Mouse (Mus musculus): ENCODE measurements around the gene Fmo6. TPM values are rescaled to one million over a fixed set of nuclear protein-coding genes. Genes with fewer than 3 reads are reported as not detected.

Gene Fmo6
- polyA plus RNA-seq, 1 experiment, result not detected

- Histone ChIP-seq H3K4me1 (ENCODE audit: control insufficient read depth) (peaks cover 5% of the 10 kb centered on the region), H3K9me3 (ENCODE audit: control insufficient read depth, low read length) (no peaks in the 10 kb centered on the region), H3K4me3 (replicated peaks) (no peak overlapping the region), H3K36me3 (ENCODE audit: control insufficient read depth) (no peaks in the 10 kb centered on the region), H3K27me3 (ENCODE audit: control insufficient read depth) (no peaks in the 10 kb centered on the region)
- TF ChIP-seq GATA1 (IDR thresholded peaks at IDR 0.05; ENCODE audit: low read length) (no peak), TAL1 (IDR thresholded peaks at IDR 0.05; ENCODE audit: low read length) (no peak)
Measured at GRCm38 (mm10) chr1:162870978-162871377, 66.3 kb downstream of the Fmo6 start.

- peaks cover 5% of the 10 kb centered on the region for H3K4me1 ChIP-seq (ENCODE audit: control insufficient read depth)
- no peaks in the 10 kb centered on the region for H3K27me3 ChIP-seq (ENCODE audit: control insufficient read depth)
- H3K4me3 ChIP-seq (replicated peaks), result no peak overlapping the region
- H3K36me3 ChIP-seq (ENCODE audit: control insufficient read depth), result no peaks in the 10 kb centered on the region
- no peak for TF ChIP-seq GATA1 (IDR thresholded peaks at IDR 0.05; ENCODE audit: low read length)
- no peaks in the 10 kb centered on the region for H3K9me3 ChIP-seq (ENCODE audit: control insufficient read depth, low read length)
Measured at GRCm38 (mm10) chr1:162867396-162867795, 69.9 kb downstream of the Fmo6 start.

Other genes starting within 250 kb of the Fmo6 start
- gene Prrc2c, start 197.0 kb downstream of the Fmo6 start, polyA plus RNA-seq (2012), result 0.41 and 0.66 TPM in 2 replicates
- not detected in 2 replicates for gene Fmo4, start 123.5 kb downstream of the Fmo6 start, polyA plus RNA-seq (2012)
- gene Fmo1, start 70.9 kb downstream of the Fmo6 start, polyA plus RNA-seq (2012), result not detected in 2 replicates
- gene Fmo2, start 38.8 kb downstream of the Fmo6 start, polyA plus RNA-seq (2012), result not detected in 2 replicates
- gene Fmo3, start 47.0 kb upstream of the Fmo6 start, polyA plus RNA-seq (2012), result not detected in 2 replicates
- 0.01 TPM in 1 of 2 replicates, not detected in the other for gene Mroh9, start 148.2 kb upstream of the Fmo6 start, polyA plus RNA-seq (2012)